Mouse (Mus musculus) limb, embryonic 14.5 days (tissue): Measurements from ENCODE around the gene Gm28778. TPM values are rescaled to one million over a fixed set of nuclear protein-coding genes. Genes with fewer than 3 reads are reported as not detected.

Experiments used
- ATAC-seq: fragments of 200-750 bp; cut with Nextera tagmentation; 2 replicates; pipeline ENCODE4 v1.8.0; 2017; ENCODE audit warnings: low read depth, moderate number of reproducible peaks, moderate TSS enrichment; ENCODE audit not compliant: low FRiP score
- DNase-seq: peaks from one replicate; pipeline ENCODE4 v3.0.0-alpha.2; 2015; ENCODE audit warnings: low spot score
- H3K27ac ChIP-seq: fragments of 300-500 bp; sonication (generic); replicated peaks from 2 replicates; pipeline ENCODE4 v1.5.1; 2014; ENCODE audit warnings: low read depth, mild to moderate bottlenecking, low read length, moderate library complexity, mixed read lengths
- H3K27me3 ChIP-seq: fragments of 300-500 bp; sonication (generic); 2 replicates; pipeline ENCODE4 v1.6.1; 2014; ENCODE audit warnings: low read length, mixed read lengths; ENCODE audit not compliant: control insufficient read depth, insufficient read depth
- H3K36me3 ChIP-seq: fragments of 300-500 bp; sonication (generic); 2 replicates; pipeline ENCODE4 v1.6.1; 2014; ENCODE audit warnings: mild to moderate bottlenecking, low read length, moderate library complexity, mixed read lengths; ENCODE audit not compliant: control insufficient read depth, insufficient read depth
- H3K4me1 ChIP-seq: fragments of 300-500 bp; sonication (generic); 2 replicates; pipeline ENCODE4 v1.6.1; 2014; ENCODE audit warnings: antibody characterized with exemption, low read length, mixed read lengths; ENCODE audit not compliant: control insufficient read depth, insufficient read depth
- H3K4me2 ChIP-seq: fragments of 300-500 bp; sonication (generic); replicated peaks from 2 replicates; pipeline ENCODE4 v1.6.1; 2014; ENCODE audit warnings: low read depth, mild to moderate bottlenecking, low read length, moderate library complexity; ENCODE audit not compliant: severe bottlenecking
- H3K4me3 ChIP-seq: fragments of 300-500 bp; sonication (generic); replicated peaks from 2 replicates; pipeline ENCODE4 v1.5.1; 2014; ENCODE audit warnings: low read length
- H3K9ac ChIP-seq: fragments of 300-500 bp; sonication (generic); 2 replicates; pipeline ENCODE4 v1.6.1; 2014; ENCODE audit warnings: mild to moderate bottlenecking, low read depth, low read length, moderate library complexity; ENCODE audit not compliant: severe bottlenecking
- H3K9me3 ChIP-seq: fragments of 300-500 bp; sonication (generic); 2 replicates; pipeline ENCODE4 v1.6.1; 2016; ENCODE audit warnings: low read length; ENCODE audit not compliant: control insufficient read depth
- POLR2A ChIP-seq: fragments of 200-500 bp; IDR thresholded peaks from 2 replicates; pipeline ENCODE4 v1.8.0; 2012; ENCODE audit warnings: inconsistent platforms, mild to moderate bottlenecking, moderate library complexity, borderline replicate concordance; ENCODE audit not compliant: insufficient read depth, insufficient read length; ENCODE audit errors: extremely low read depth
- WGBS: fragments of 180-500 bp; shearing (Covaris S2); extraction: QIAGEN DNeasy Blood & Tissue Kit; methylation state at CpG from one replicate; pipeline ENCODE4 v1.1.7; 2014; 5-methylcytosine and 5-hydroxymethylcytosine counted together
- polyA plus RNA-seq, 2 experiments: library from polyadenylated mRNA; depleted of rRNA in 1 of 2; stranded (reverse) in 1 of 2; unstranded in 1 of 2; fragments of >200 nt; fragmentation: Nextera tagmentation in 1 of 2; extraction: Ambion mirVana in 1 of 2; gene quantifications; 2 replicates each; pipeline versions ENCODE4 v1.2.1 to v1.2.3; 2012 to 2014

Gm28778 gene
- polyA plus RNA-seq, 2 experiments, result 3.1 TPM; not detected in 1

- peaks cover 7% of the 10 kb centered on the region; the same call in 1 of the 2 replicates for H3K36me3 ChIP-seq
- ATAC-seq, result no peak
- H3K4me3 ChIP-seq, result no peak overlapping the region
- DNase-seq, result no peak
- 78% methylated on average over 4 of the region's 4 CpGs for WGBS
- no peak overlapping the region for H3K4me2 ChIP-seq
- no peaks in the 10 kb centered on the region for H3K9me3 ChIP-seq
- no peaks in the 10 kb centered on the region for H3K4me1 ChIP-seq
- H3K9ac ChIP-seq, result no peak overlapping the region
- H3K27ac ChIP-seq, result no peak overlapping the region
- TF ChIP-seq POLR2A, result no peak
- no peaks in the 10 kb centered on the region for H3K27me3 ChIP-seq
These were observed 3.6 kb downstream of the Gm28778 start for GRCm38 (mm10) chr1:53300506-53300905.

- DNase-seq (peak; percentile 94), ATAC-seq (peak; percentile 96)
- H3K27ac ChIP-seq, result peak within 1 kb of the TSS; percentile 82
- H3K27me3 ChIP-seq, result no peaks in the 10 kb centered on the region
- TF ChIP-seq POLR2A, result peak; percentile 74; the same call in 1 of the 2 replicates
- WGBS, result 3% methylated on average over 27 of the region's 27 CpGs
- H3K4me2 ChIP-seq, result peak within 1 kb of the TSS; percentile 59
- peak within 1 kb of the TSS; percentile 54 for H3K4me3 ChIP-seq
- H3K4me1 ChIP-seq, result 0 out of 2 replicates have a peak, but pooled peaks cover 2% of the 10 kb centered on the region
- H3K9me3 ChIP-seq, result no peaks in the 10 kb centered on the region
- peaks cover 5% of the 10 kb centered on the region; the same call in 1 of the 2 replicates for H3K36me3 ChIP-seq
- H3K9ac ChIP-seq, result peak within 1 kb of the TSS; percentile 65
These were observed 16.4 kb downstream of the Gm28778 start, which contains the start of gene Osgepl1 for GRCm38 (mm10) chr1:53312989-53313967. Osgepl1 (plus strand) TSS chr1:53313624.

GRCm38 (mm10) chr1:53321662-53322344, 24.9 kb downstream of the Gm28778 start:
- H3K4me1 ChIP-seq, result no peaks in the 10 kb centered on the region
- H3K4me3 ChIP-seq, result no peak overlapping the region
- H3K4me2 ChIP-seq, result no peak overlapping the region
- TF ChIP-seq POLR2A, result no peak
- ATAC-seq (no peak), DNase-seq (no peak)
- WGBS, result 98% methylated on average over 4 of the region's 4 CpGs
- H3K9ac ChIP-seq, result no peak overlapping the region
- H3K27ac ChIP-seq, result no peak overlapping the region
- peaks cover 3% of the 10 kb centered on the region; the same call in 1 of the 2 replicates for H3K36me3 ChIP-seq
- H3K9me3 ChIP-seq, result no peaks in the 10 kb centered on the region
- H3K27me3 ChIP-seq, result no peaks in the 10 kb centered on the region

- ATAC-seq (no peak), DNase-seq (no peak)
- Histone ChIP-seq H3K4me1 (no peaks in the 10 kb centered on the region), H3K9ac (no peak overlapping the region), H3K4me2 (no peak overlapping the region), H3K36me3 (peaks cover 3% of the 10 kb centered on the region; the same call in 1 of the 2 replicates), H3K27ac (no peak overlapping the region), H3K9me3 (no peaks in the 10 kb centered on the region), H3K4me3 (no peak overlapping the region), H3K27me3 (no peaks in the 10 kb centered on the region)
- no peak for TF ChIP-seq POLR2A
- 89% methylated on average over 5 of the region's 5 CpGs for WGBS
These were observed 26.3 kb downstream of the Gm28778 start for GRCm38 (mm10) chr1:53323254-53323653.

GRCm38 (mm10) chr1:53324277-53324676, 27.4 kb downstream of the Gm28778 start:
- no peak overlapping the region for H3K9ac ChIP-seq

More at GRCm38 (mm10) chr1:53324277-53324676, 27.4 kb downstream of the Gm28778 start:
- no peak for ATAC-seq
- 96% methylated on average over 1 of the region's 1 CpGs for WGBS
- no peak for TF ChIP-seq POLR2A
- Histone ChIP-seq H3K9me3 (no peaks in the 10 kb centered on the region), H3K4me1 (no peaks in the 10 kb centered on the region), H3K4me3 (no peak overlapping the region), H3K27ac (no peak overlapping the region), H3K27me3 (no peaks in the 10 kb centered on the region), H3K4me2 (no peak overlapping the region), H3K36me3 (peaks cover 3% of the 10 kb centered on the region; the same call in 1 of the 2 replicates)
- DNase-seq, result no peak
